Mouse (Mus musculus) cerebellum, postnatal 14 days (tissue): Measurements from ENCODE around the gene Eloa.

Experiments
- DNase-seq, 2 experiments: peaks; one replicate each; pipeline ENCODE4 v3.0.0; 2021; ENCODE audit warnings: mixed read lengths in 2 of 2

Eloa gene

GRCm38 (mm10) chr4:135954241-135954640 is 67.3 kb downstream of the Eloa start:
- DNase-seq, result peak; percentile 87 to 92
